Mouse (Mus musculus): ENCODE measurements around the gene Rbsn.

The Rbsn gene

DNA sequence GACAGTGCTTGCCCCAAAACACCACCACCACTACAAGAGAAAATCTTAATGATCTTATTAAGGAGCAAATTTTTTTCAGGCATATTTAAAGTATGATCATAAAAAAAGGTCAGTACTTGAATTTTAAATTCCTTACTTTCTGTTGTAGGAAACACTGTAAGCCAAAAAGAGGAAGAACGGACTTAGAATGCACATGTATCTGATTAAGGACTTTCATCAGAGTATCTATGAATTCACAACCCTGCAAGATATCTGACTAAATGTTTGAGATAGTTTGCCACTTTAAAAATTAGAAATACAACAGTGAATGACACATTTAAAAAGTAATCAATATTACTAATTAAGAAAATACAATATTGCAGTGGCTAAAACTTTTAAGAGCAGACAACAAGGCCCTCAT lies 38.3 kb downstream of the Rbsn start:
- no peak for DNase-seq (ENCODE audit: low read depth, low spot score)

DNA sequence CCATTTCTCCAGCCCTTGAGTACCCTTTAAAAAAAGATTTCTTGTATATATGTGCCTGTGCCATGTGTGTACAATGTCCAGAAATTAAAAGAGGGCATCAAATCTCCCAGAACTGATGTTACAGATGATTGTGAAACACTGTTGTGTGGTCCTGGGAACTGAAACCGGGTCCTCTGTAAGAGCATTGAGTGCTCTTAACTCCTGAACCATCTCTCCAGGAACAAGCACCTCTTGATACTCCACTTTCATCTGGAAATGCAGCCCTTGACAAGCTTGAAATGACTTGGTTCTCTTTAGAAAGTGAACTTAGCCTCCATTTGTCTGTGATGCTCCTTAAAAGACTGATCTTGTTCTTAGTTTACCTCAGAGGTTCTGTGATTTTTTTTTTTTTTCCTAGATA lies 52.0 kb downstream of the Rbsn start:
- DNase-seq (ENCODE audit: low read depth, low spot score) = no peak

GRCm38 (mm10) chr6:92158801-92159200 lies 55.9 kb downstream of the Rbsn start:
- no peak for DNase-seq (ENCODE audit: low read depth, low spot score)

GRCm38 (mm10) chr6:92153774-92154173 lies 61.0 kb downstream of the Rbsn start:
- no peak for DNase-seq (ENCODE audit: low read depth, low spot score)

DNA sequence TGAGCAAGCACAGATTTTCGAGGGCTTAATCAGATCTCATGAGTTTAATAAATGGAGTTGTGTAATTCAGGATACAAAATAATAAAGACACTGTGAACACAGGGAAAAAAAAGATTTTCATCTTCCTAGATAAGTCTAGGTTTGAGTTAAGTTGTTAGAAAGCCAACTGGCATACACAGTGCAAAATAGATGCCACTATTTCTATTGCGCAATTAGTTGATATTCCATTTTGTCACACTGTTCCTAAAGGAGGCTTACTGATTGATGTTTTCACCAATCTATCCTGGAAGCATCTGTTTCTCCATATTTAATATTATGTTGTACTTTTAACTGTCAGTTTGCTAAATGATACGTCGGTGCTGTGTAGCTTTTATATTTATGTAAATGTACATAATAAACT lies 68.8 kb downstream of the Rbsn start:
- no peak for DNase-seq (ENCODE audit: low read depth, low spot score)

Data from retina, adult 2 months (tissue).